Mouse (Mus musculus) left cerebral cortex, postnatal 36 days (tissue): ENCODE measurements around the gene Iqcn. TPM values are rescaled to one million over a fixed set of nuclear protein-coding genes. Genes with fewer than 3 reads are reported as not detected.

Source experiments
- DNase-seq, 2 experiments: peaks; one replicate each; pipeline ENCODE4 v3.0.0; 2021 to 2022; ENCODE audit warnings: low spot score in 2 of 2, mixed read lengths in 1 of 2
- intact Hi-C: fragments of 180-260 bp; cut with DNase I; formaldehyde crosslinking; loops from one replicate; pipeline ENCODE4 v1.15.1; 2025
- total RNA-seq, 2 experiments: library from RNA; stranded (reverse); gene quantifications; 2 replicates each; pipeline ENCODE4 v1.2.3; 2021

Iqcn gene
- total RNA-seq, 2 experiments from 2014 or later: 0.10 to 0.34 TPM

GRCm38 (mm10) chr8:70762118-70762517 is 58.9 kb downstream of the Iqcn start:
- intact Hi-C loops: loop anchor here (5.0 kb wide), 1 partner anchor 35 kb away; no protein-coding TSS in a partner anchor
- DNase-seq: no peak

GRCm38 (mm10) chr8:70763354-70763753 is 60.1 kb downstream of the Iqcn start:
- no peak for DNase-seq
- intact Hi-C loops: loop anchor here (5.0 kb wide), 1 partner anchor 34 kb away; no protein-coding TSS in a partner anchor

- DNase-seq: no peak
- intact Hi-C loops: loop anchor here (5.0 kb wide), 1 partner anchor 33 kb away; no protein-coding TSS in a partner anchor
These were observed 60.8 kb downstream of the Iqcn start for GRCm38 (mm10) chr8:70764026-70764425.

- intact Hi-C loops: loop anchor here (5.0 kb wide), 2 partner anchors 33 to 78 kb away; no protein-coding TSS in a partner anchor
These were observed 61.4 kb downstream of the Iqcn start for GRCm38 (mm10) chr8:70764676-70765075.

GRCm38 (mm10) chr8:70765329-70765728 is 62.1 kb downstream of the Iqcn start:
- intact Hi-C loops: loop anchor here (5.0 kb wide), 1 partner anchor 77 kb away; no protein-coding TSS in a partner anchor
- no peak for DNase-seq

More at GRCm38 (mm10) chr8:70764676-70765075, 61.4 kb downstream of the Iqcn start:
- DNase-seq: no peak

GRCm38 (mm10) chr8:70765838-70766570 is 62.7 kb downstream of the Iqcn start:
- intact Hi-C loops: loop anchor here (5.0 kb wide), 1 partner anchor 76 kb away; no protein-coding TSS in a partner anchor
- no peak for DNase-seq

- DNase-seq: no peak
- intact Hi-C loops: loop anchor here (5.0 kb wide), 1 partner anchor 75 kb away; no protein-coding TSS in a partner anchor
These were observed 63.5 kb downstream of the Iqcn start for GRCm38 (mm10) chr8:70766571-70767440.

Other genes with a start within 250 kb of the Iqcn start
- gene Klhl26, start 226.5 kb upstream of the Iqcn start, total RNA-seq: 10 to 100 TPM; 43.6 to 44.6 TPM
- gene Tmem59l, start 216.1 kb upstream of the Iqcn start, total RNA-seq: 100 to 1,000 TPM; 279 to 317 TPM
- 1 to 10 TPM; 4.1 to 4.6 TPM for gene Crlf1, start 210.3 kb upstream of the Iqcn start, total RNA-seq
- gene Rex1bd, start 196.7 kb upstream of the Iqcn start, total RNA-seq: 100 to 1,000 TPM; 106 to 108 TPM
- gene Uba52, start 192.7 kb upstream of the Iqcn start, total RNA-seq: 100 to 1,000 TPM; 828 to 997 TPM
- gene Fkbp8, start 175.7 kb upstream of the Iqcn start, total RNA-seq: 100 to 1,000 TPM; 403 to 432 TPM
- gene Kxd1, start 175.5 kb upstream of the Iqcn start, total RNA-seq: 10 to 100 TPM; 45.0 to 49.7 TPM
- 10 to 100 TPM; 19.1 to 20.7 TPM for gene Ell, start 164.0 kb upstream of the Iqcn start, total RNA-seq
- gene Isyna1, start 109.1 kb upstream of the Iqcn start, total RNA-seq: 10 to 100 TPM; 47.5 to 53.0 TPM
- 100 to 1,000 TPM; 257 to 265 TPM for gene Ssbp4, start 94.6 kb upstream of the Iqcn start, total RNA-seq
- gene Lrrc25, start 87.3 kb upstream of the Iqcn start, total RNA-seq: 1 to 10 TPM in 1 of 2 experiments, under 1 TPM in 1; 0.44 to 1.2 TPM
- not detected for gene Gdf15, start 71.0 kb upstream of the Iqcn start, total RNA-seq
- gene Pgpep1, start 43.1 kb upstream of the Iqcn start, total RNA-seq: 10 to 100 TPM; 11.6 to 17.2 TPM
- gene Lsm4, start 30.2 kb upstream of the Iqcn start, total RNA-seq: 10 to 100 TPM; 59.1 to 69.8 TPM
- gene Jund, start 4.5 kb upstream of the Iqcn start, total RNA-seq: 100 to 1,000 TPM; 219 to 272 TPM
- gene Gm3336, start 15.1 kb downstream of the Iqcn start, total RNA-seq: not detected
- 1 to 10 TPM in 1 of 2 experiments, under 1 TPM in 1; 0.89 to 2.0 TPM for gene Pde4c, start 20.3 kb downstream of the Iqcn start, total RNA-seq
- gene Rab3a, start 51.2 kb downstream of the Iqcn start, total RNA-seq: 100 to 1,000 TPM; 824 to 964 TPM
- 10 to 100 TPM; 33.9 to 41.5 TPM for gene Mpv17l2, start 57.5 kb downstream of the Iqcn start, total RNA-seq
- gene Pik3r2, start 73.3 kb downstream of the Iqcn start, total RNA-seq: 100 to 1,000 TPM; 152 to 164 TPM
- gene Mast3, start 101.6 kb downstream of the Iqcn start, total RNA-seq: 100 to 1,000 TPM; 312 to 338 TPM
- gene Il12rb1, start 105.0 kb downstream of the Iqcn start, total RNA-seq: 1 to 10 TPM in 1 of 2 experiments, under 1 TPM in 1; 0.86 to 1.1 TPM
- 10 to 100 TPM; 16.9 to 20.2 TPM for gene Arrdc2, start 136.3 kb downstream of the Iqcn start, total RNA-seq
- 10 to 100 TPM; 18.3 to 27.0 TPM for gene Kcnn1, start 159.8 kb downstream of the Iqcn start, total RNA-seq
- gene Ccdc124, start 170.5 kb downstream of the Iqcn start, total RNA-seq: 100 to 1,000 TPM in 1 of 2 experiments, 10 to 100 TPM in 1; 88.6 to 108 TPM
- gene Slc5a5, start 189.3 kb downstream of the Iqcn start, total RNA-seq: 10 to 100 TPM in 1 of 2 experiments, 1 to 10 TPM in 1; 8.9 to 12.1 TPM
- gene Rpl18a, start 194.0 kb downstream of the Iqcn start, total RNA-seq: 100 to 1,000 TPM; 558 to 677 TPM
- 10 to 100 TPM; 78.7 to 82.1 TPM for gene Map1s, start 202.5 kb downstream of the Iqcn start, total RNA-seq